Mouse (Mus musculus) forebrain, embryonic 16.5 days (tissue): ENCODE measurements around the gene Rmdn2. TPM values are rescaled to one million over a fixed set of nuclear protein-coding genes. Genes with fewer than 3 reads are reported as not detected.

ENCODE experiments used
- polyA plus RNA-seq: library from polyadenylated mRNA; unstranded; fragments of >200 nt; fragmentation: Nextera tagmentation; extraction: Ambion mirVana; gene quantifications from 2 replicates; pipeline ENCODE4 v1.2.1, GENCODE M21; 2015

Rmdn2 gene
- polyA plus RNA-seq, 1 experiment from 2014 or later, result 5.8 TPM

Other genes with a start within 250 kb of the Rmdn2 start
- 4.4 and 7.2 TPM in 2 replicates for gene Cyp1b1, start 103.2 kb downstream of the Rmdn2 start, polyA plus RNA-seq